Mouse (Mus musculus) heart, postnatal 0 days (tissue): Measurements from ENCODE around the gene Samd4. TPM values are rescaled to one million over a fixed set of nuclear protein-coding genes. Genes with fewer than 3 reads are reported as not detected.

Experiments
- ATAC-seq: fragments of 200-750 bp; cut with Nextera tagmentation; 2 replicates; pipeline ENCODE4 v1.8.0; 2017; ENCODE audit warnings: low read depth, moderate number of reproducible peaks, moderate library complexity; ENCODE audit not compliant: insufficient read depth
- DNase-seq: peaks from one replicate; pipeline ENCODE4 v3.0.0-alpha.2; 2016; ENCODE audit warnings: low spot score
- H3K27ac ChIP-seq: fragments of 300-500 bp; sonication (generic); 2 replicates; pipeline ENCODE4 v1.5.1; 2014; ENCODE audit warnings: low read depth, mild to moderate bottlenecking
- H3K27me3 ChIP-seq: fragments of 300-500 bp; sonication (generic); 2 replicates; pipeline ENCODE4 v1.6.1; 2014; ENCODE audit warnings: low read length, mixed read lengths; ENCODE audit not compliant: control insufficient read depth, insufficient read depth
- H3K36me3 ChIP-seq: fragments of 300-500 bp; sonication (generic); replicated peaks from 2 replicates; pipeline ENCODE4 v1.6.1; 2014; ENCODE audit warnings: low read length, mixed read lengths; ENCODE audit not compliant: control insufficient read depth, insufficient read depth
- H3K4me1 ChIP-seq: fragments of 300-500 bp; sonication (generic); 2 replicates; pipeline ENCODE4 v1.6.1; 2014; ENCODE audit warnings: antibody characterized with exemption; ENCODE audit not compliant: control insufficient read depth, insufficient read depth
- H3K4me2 ChIP-seq: fragments of 300-500 bp; sonication (generic); 2 replicates; pipeline ENCODE4 v1.6.1; 2014; ENCODE audit warnings: low read depth, mild to moderate bottlenecking, low read length, moderate library complexity
- H3K4me3 ChIP-seq: fragments of 300-500 bp; sonication (generic); 2 replicates; pipeline ENCODE4 v1.5.1; 2014; ENCODE audit warnings: low read depth, low read length
- H3K9ac ChIP-seq: fragments of 300-500 bp; sonication (generic); replicated peaks from 2 replicates; pipeline ENCODE4 v1.6.1; 2014; ENCODE audit warnings: low read depth, low read length, mixed read lengths
- H3K9me3 ChIP-seq: fragments of 300-500 bp; sonication (generic); replicated peaks from 2 replicates; pipeline ENCODE4 v1.6.1; 2016; ENCODE audit warnings: low read length; ENCODE audit not compliant: control insufficient read depth
- CTCF ChIP-seq: IDR thresholded peaks from 2 replicates; pipeline ENCODE4 v1.5.1; 2016; ENCODE audit warnings: antibody characterized with exemption, control low read depth, low read depth
- EP300 ChIP-seq: IDR thresholded peaks from 2 replicates; pipeline ENCODE4 v1.6.1; 2016; ENCODE audit warnings: antibody characterized with exemption, low read depth
- WGBS: fragments of 180-500 bp; shearing (Covaris S2); extraction: QIAGEN DNeasy Blood & Tissue Kit; methylation state at CpG from one replicate; pipeline ENCODE4 v1.1.7; 2014; 5-methylcytosine and 5-hydroxymethylcytosine counted together
- polyA plus RNA-seq: library from polyadenylated mRNA; unstranded; fragments of >200 nt; fragmentation: Nextera tagmentation; extraction: Ambion mirVana; gene quantifications from 2 replicates; pipeline ENCODE4 v1.2.1, GENCODE M21; 2015
- total RNA-seq: library from RNA; depleted of rRNA; stranded (reverse); fragments of >200 nt; gene quantifications from 2 replicates; pipeline ENCODE4 v1.2.3, GENCODE M21; 2014; ENCODE audit warnings: low replicate concordance

The Samd4 gene
- total and polyA plus RNA-seq, 2 experiments from 2014 or later: 12.5 to 53.8 TPM

- Histone ChIP-seq H3K9ac (no peak overlapping the region), H3K27ac (no peak overlapping the region), H3K4me2 (no peak overlapping the region), H3K36me3 (peaks cover 25% of the 10 kb centered on the region), H3K27me3 (no peaks in the 10 kb centered on the region), H3K4me3 (no peak overlapping the region), H3K9me3 (no peaks in the 10 kb centered on the region), H3K4me1 (peaks cover 25% of the 10 kb centered on the region)
- 77% methylated on average over 16 of the region's 16 CpGs for WGBS
- ATAC-seq (no peak), DNase-seq (no peak)
- TF ChIP-seq EP300: no peak
- TF ChIP-seq CTCF: no peak
Observed at GRCm38 (mm10) chr14:47093355-47093792, 210.7 kb downstream of the Samd4 start.

- Histone ChIP-seq H3K27ac (no peak overlapping the region), H3K27me3 (no peaks in the 10 kb centered on the region), H3K4me3 (no peak overlapping the region), H3K9ac (no peak overlapping the region), H3K36me3 (peaks cover 39% of the 10 kb centered on the region), H3K9me3 (no peaks in the 10 kb centered on the region), H3K4me2 (no peak overlapping the region), H3K4me1 (peaks cover 20% of the 10 kb centered on the region)
- ATAC-seq (no peak), DNase-seq (no peak)
- no peak for TF ChIP-seq CTCF
- TF ChIP-seq EP300: no peak
- 71% methylated on average over 3 of the region's 3 CpGs for WGBS
Observed at GRCm38 (mm10) chr14:47095036-47095435, 212.4 kb downstream of the Samd4 start.

GRCm38 (mm10) chr14:47096357-47096756 lies 213.7 kb downstream of the Samd4 start:
- TF ChIP-seq EP300: no peak
- no peak for TF ChIP-seq CTCF
- Histone ChIP-seq H3K27me3 (no peaks in the 10 kb centered on the region), H3K27ac (peak overlapping the region; percentile 87), H3K4me3 (no peak overlapping the region), H3K9ac (no peak overlapping the region), H3K9me3 (no peaks in the 10 kb centered on the region), H3K4me1 (peaks cover 20% of the 10 kb centered on the region), H3K4me2 (no peak overlapping the region), H3K36me3 (peaks cover 41% of the 10 kb centered on the region)
- WGBS: 37% methylated on average over 5 of the region's 5 CpGs
- DNase-seq: peak; percentile 79
- peak; percentile 84 for ATAC-seq

GRCm38 (mm10) chr14:47104246-47105173 lies 221.9 kb downstream of the Samd4 start:
- Histone ChIP-seq H3K36me3 (peaks cover 31% of the 10 kb centered on the region), H3K4me2 (peak overlapping the region; percentile 17; the same call in 1 of the 2 replicates), H3K4me1 (no peaks in the 10 kb centered on the region; the same call in 1 of the 2 replicates), H3K4me3 (no peak overlapping the region), H3K27me3 (no peaks in the 10 kb centered on the region), H3K27ac (no peak overlapping the region), H3K9me3 (no peaks in the 10 kb centered on the region), H3K9ac (no peak overlapping the region)
- ATAC-seq (no peak), DNase-seq (no peak)
- WGBS: 56% methylated on average over 19 of the region's 19 CpGs
- no peak for TF ChIP-seq EP300
- no peak for TF ChIP-seq CTCF

- no peak overlapping the region for H3K4me2 ChIP-seq
- no peak for DNase-seq
- no peaks in the 10 kb centered on the region for H3K27me3 ChIP-seq
- no peaks in the 10 kb centered on the region for H3K9me3 ChIP-seq
- H3K4me1 ChIP-seq: no peaks in the 10 kb centered on the region; the same call in 1 of the 2 replicates
- TF ChIP-seq EP300: no peak
- no peak for TF ChIP-seq CTCF
- no peak overlapping the region for H3K9ac ChIP-seq
- H3K36me3 ChIP-seq: peaks cover 25% of the 10 kb centered on the region
- no peak overlapping the region for H3K4me3 ChIP-seq
- no peak overlapping the region for H3K27ac ChIP-seq
- 70% methylated on average over 3 of the region's 3 CpGs for WGBS
- no peak for ATAC-seq
Observed at GRCm38 (mm10) chr14:47105174-47105557, 222.5 kb downstream of the Samd4 start.
